Mouse (Mus musculus): ENCODE data around the gene Nat9.

Nat9 gene

GRCm38 (mm10) chr11:115215123-115215522 lies 27.5 kb upstream of the Nat9 start:
- no peak for DNase-seq (ENCODE audit: low read depth, low spot score)

DNA sequence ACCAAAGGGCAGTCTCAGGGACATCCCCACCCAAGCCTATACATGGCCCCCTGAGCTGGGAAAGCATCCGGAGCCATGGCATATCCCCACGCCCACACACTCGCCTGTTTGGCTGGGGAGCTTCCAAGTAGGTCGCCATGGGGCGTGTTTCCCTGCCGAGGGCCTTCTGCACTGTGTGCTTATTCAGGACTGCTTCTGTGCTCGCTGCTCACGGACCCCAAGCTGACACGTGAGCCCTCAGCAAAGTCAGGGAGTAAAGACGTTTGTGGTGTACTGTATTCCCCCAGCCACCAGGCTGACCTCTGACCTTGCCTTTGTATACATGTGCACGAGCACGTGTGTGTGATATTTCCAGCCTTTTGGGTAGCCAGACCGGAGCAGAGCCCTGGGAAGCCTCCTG lies 24.5 kb upstream of the Nat9 start:
- peak; percentile 34 for DNase-seq (ENCODE audit: low read depth, low spot score)

DNA sequence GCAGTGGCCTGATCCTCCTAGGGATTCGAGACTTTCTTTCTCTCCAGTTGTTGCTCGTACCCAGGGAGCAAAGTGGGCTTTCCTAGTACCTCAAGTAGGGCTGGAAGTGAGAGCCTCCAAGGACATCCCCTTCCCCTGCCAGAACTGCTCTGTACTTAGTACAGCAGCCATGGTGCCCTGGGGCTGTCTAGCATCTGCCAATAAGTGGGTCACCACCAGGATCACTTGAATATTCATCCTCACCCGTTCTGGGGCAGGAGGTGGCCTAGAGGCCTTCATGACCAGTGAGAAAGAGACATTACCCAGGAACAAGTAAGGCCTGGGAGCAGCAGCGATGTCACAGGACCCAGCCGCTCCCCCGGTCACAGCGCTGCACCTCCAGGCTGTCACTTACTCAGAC lies 22.3 kb upstream of the Nat9 start:
- DNase-seq (ENCODE audit: low read depth, low spot score) = no peak

DNA sequence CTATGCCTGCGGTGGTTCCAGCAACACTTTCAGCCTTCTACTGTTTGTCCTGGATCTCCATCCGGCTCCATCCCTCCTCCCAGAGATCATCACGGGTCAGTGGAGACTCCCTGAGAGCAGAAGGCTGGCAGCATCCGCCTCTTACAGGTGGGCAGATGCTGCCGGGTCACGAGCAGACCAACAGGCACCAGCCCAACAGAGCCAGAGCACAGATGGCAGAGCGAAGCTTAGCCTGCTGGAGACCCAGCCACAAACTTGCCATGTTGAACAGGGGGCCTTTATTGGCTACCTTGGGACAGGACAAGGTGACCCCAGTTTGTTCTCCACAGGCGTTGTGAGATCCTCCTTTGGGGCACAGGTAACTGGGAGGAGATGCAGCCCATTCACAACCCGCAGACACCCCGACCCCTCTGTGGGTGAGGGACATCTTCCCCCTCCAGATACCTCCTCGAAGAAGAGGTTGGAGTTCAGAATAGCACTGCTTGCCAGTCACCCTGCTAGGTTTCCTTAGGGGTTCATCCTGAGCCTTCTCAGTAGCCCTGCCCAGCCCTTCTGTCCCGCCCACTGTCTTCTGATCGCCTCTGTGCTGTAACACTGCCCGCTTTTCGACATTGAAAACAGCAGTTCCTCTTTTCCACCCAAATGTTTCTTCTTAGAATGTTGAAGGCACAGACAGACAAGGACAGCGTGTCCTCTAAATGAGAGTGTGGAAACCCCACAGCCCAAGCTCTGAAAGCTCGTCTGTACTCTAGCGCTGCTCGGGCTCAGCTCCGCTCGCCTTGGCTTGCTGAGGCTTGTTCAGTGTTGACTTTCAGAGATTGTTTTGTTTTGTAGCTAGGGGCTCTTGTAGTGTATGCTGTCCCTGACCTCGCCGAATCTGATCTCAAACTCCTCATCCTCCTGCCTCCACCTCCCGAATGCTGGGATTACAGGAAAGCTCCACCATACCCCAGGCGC lies 21.4 kb upstream of the Nat9 start:
- no peak for DNase-seq (ENCODE audit: low read depth, low spot score)

DNA sequence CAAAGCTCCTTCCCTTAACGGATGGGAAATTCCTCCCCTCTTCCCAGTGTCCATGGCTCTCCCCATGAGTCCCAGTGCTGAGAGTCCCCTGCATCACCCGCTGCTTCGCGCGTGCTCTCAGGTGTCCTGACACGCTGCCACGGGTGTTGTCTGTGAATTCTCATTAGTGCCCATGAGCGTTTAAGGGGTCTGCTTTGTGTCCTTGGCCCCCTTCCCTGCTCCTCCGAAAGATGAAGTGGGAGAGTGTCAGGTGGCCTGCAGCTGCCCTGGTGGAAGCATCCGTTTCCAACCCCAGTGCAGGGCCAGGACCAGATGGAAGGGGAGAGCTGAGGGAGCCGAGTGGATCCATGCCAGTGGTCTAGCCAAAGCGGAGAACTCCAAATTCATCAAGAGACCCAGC lies 20.5 kb upstream of the Nat9 start:
- no peak for DNase-seq (ENCODE audit: low read depth, low spot score)

GRCm38 (mm10) chr11:115202756-115203155 lies 15.1 kb upstream of the Nat9 start:
- DNase-seq (ENCODE audit: low read depth, low spot score) = no peak

DNA sequence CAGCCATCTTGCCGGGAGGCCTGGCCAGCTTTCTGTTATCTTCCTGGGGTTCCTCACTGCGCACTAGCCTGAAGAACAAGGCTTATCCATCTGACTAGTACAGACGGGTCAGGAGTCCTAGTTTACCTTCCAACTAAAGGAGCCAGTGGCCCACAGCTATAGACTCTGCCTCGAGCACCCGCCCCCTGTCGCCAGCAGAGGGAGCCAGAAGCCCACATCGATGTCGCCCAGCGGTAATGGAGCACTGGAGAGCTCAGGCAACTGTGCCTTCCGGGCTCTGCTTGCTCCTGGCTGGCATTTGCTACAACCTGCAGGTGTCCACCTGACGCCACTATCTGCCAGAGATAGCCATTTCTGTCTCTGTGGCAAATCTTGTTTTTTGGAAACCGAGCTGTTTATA lies 14.7 kb upstream of the Nat9 start:
- peak; percentile 71 for DNase-seq (ENCODE audit: low read depth, low spot score)

GRCm38 (mm10) chr11:115200520-115200919 lies 12.9 kb upstream of the Nat9 start:
- DNase-seq (ENCODE audit: low read depth, low spot score) = no peak

DNA sequence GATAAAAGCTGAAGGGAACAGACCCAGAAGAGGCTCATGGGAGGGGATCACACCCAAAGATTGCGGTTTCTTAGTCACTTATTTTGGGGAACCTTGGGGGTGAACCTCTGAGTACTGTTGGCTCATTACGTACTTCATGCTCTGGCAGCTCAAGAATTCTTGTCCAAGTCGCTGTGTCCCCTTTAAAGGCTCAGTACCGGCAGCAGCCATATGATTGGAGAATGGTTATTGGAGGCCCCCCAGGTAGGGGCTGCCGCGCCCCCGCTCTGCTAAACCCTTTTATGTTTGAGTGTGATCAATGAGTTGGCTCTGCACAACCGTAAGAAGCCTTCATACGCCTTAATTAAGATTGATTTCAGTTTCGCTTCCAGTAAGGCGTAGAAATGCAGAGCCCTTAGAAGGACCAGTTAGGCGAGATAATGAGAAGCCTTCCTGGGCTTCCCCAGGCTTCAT lies 11.3 kb upstream of the Nat9 start:
- DNase-seq (ENCODE audit: low read depth, low spot score) = no peak

DNA sequence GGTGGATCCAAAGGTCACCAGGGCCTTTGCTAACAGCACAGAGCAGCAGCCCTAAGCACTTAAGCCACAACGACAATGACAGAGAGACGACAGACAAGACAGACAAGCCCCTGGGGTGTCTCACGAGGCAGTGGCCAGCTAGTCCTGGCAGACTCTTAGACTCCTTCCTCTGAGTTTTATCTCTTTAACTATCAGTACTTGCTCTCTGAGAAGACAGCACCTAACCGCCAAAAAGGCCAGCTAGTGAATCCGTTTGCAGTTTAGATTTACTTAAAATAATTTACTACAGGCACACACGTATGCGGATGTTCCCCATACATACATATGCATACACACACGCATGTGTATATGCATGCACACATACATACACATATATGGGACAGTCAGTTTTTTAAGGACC lies 9.9 kb upstream of the Nat9 start:
- DNase-seq (ENCODE audit: low read depth, low spot score) = no peak

GRCm38 (mm10) chr11:115195933-115196332 lies 8.3 kb upstream of the Nat9 start:
- no peak for DNase-seq (ENCODE audit: low read depth, low spot score)

DNA sequence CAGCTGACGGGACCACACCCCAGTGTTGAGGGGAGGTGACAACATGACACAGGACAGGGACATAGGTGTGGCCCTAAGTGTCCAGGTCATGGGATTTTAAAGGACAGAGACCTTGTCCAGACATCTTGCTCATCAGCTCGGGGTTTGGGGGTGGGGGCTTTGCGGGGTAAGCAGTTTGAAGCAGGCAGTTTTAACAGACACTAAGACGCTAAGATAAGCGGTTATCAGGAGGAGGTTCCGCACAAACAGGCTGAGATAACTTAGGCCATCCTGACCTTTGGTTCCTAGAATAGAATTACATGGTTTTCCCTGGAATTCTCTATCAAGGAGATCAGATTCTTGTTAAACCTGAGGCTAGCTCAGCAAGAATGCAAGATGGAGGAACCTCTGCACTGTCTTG lies 7.0 kb upstream of the Nat9 start:
- no peak for DNase-seq (ENCODE audit: low read depth, low spot score)

GRCm38 (mm10) chr11:115192180-115192579 lies 4.5 kb upstream of the Nat9 start:
- no peak for DNase-seq (ENCODE audit: low read depth, low spot score)

DNA sequence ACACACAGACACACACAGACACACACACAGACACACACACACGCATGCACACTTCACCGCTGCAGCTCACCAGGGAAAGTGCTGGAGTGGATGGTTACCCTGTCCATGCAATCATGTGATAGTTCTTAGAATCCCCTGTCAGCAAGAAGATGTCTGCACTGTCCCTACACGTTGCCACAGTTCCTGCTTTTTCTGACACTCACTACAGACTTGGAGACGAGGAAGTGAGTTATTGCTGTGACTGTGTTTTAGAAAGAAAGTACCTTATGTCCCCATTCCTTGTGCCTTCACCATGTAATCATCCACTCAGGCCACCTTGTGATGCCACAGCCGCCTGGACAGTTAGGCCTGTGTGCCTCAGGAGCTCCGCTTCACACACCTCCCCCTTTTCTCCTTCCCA lies 1.6 kb upstream of the Nat9 start:
- DNase-seq (ENCODE audit: low read depth, low spot score) = no peak

DNA sequence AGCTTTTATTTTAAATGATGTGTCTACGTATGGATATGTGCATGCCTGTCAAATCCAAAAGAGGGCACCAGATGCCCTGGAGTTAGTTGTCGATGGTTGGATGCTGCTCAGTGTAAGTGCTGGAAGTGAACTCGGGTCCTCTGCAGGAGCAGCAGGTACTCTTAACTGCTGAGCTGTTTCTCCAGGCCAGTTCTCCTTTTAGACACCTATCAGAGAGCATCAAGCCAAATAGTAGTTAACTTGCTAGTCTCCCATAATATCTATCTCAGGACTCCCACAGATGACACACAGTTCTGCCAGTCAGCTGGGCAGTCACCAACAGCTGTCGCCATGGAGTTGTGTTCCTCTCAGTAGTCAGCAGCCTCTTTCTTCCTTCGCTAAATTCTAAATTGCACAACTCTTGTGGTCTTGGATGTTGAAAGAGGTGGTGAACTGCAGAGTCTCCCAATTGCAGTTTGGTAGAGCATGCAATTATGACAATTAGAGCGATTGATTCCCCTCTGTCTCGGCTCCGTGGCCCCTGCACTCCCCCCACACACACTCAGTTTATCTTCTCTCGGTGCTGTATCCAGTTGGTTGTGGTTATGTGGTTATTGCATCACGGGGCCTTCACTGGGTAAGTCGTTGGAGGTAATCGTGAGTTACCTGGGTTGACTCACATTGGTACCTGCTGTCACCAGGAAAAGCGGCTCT lies 1.0 kb upstream of the Nat9 start:
- no peak for DNase-seq (ENCODE audit: low read depth, low spot score)

DNA sequence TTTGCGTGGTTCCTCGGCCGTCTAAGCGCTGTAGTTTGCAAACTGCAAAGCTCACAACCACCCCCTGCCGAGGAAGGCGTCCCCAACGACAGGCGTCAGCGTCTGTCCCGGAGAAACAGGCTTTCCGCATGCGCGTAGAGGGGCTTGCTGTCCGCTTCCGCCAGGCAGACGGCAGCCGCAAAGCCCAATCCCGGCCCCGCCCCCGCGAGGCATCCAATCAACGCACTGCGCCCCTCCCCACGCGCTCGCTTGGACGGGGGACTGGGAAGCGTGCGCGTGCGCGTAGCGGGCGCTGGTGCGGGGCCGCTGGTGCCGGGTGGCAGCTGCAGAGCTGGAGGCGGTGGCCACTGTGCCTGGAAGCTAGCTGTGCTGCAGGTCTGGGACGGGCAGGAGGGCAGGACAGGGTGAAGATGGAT lies 427 bp downstream of the Nat9 start, which contains the start of gene Tmem104:
Tmem104 (plus strand) TSS at position 264 of the 416 bp plus-strand sequence.
- peak; percentile 98 for DNase-seq (ENCODE audit: low read depth, low spot score)

DNA sequence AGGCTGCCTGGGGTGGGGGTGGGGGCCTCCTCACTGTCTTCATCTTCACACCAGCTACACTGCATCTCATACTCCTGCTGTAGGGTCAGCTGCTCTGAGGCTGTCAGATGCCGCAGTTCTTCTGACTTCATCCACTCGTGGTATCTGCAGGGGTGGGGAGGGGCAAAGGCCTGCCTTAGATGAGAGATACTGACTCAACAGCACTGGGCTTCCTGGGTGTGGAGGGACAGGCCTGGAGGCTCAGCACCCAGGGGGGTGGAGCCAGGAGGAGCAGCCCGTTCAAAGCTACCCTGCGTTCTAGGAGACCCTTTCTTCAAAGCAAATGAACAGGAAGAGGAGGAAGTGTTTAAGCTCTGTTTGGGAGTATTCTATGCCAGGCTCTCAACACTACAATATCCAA lies 2.7 kb downstream of the Nat9 start:
- DNase-seq (ENCODE audit: low read depth, low spot score) = no peak

DNA sequence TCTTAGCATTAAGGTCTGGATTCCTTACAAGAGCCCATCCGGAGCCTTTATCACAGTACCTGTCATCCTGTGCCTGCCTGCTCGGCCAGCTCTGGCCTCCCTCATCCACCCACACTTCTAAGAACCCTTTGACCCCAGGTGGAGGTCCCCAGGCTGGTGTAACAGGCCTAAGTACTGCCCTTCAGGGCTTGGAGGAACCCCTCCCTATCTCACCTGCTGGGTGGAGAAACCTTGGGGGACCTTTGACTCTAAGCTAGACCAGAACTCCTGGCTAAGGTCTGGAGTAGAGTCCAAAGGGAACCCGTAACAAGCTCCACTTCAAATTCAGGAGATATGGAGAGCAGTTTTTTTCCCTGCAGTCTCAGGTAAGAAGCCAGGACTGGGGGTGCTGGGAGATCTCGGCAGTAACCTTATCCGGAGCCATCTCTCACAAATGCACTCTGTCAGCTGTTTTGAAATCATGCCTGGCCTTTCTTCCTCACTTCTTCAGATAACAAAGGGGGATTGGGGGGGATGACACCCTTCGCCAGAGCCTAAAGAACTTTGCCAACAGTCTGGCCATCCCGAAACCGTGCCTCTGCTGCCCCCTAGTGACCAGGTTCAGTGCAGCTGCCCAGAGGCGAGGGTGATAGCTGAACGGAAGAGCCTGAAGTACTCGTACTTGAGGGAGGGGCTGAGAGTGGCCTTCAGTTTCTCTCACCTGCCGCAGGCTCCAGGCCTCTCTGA lies 5.6 kb downstream of the Nat9 start:
- peak; percentile 83 for DNase-seq (ENCODE audit: low read depth, low spot score)

DNA sequence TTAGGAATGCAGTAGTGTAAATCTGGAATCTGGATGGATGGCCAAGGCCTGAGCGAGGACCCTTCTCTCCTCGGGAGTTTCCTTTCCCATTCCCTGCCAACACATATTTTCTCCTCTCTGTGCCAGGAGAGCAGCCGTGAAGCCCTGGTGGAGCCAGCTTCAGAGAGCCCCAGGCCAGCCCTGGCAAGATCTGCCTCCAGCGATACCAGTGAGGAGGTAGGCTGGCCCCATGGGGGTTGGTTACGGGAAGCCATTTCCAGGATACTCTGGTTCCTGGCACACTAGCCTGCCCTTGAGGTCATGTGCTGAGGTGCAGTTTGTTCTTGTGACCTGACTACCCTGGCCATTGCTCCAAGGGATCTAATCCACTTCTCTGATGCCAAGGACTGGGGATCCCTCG lies 7.8 kb downstream of the Nat9 start:
- DNase-seq (ENCODE audit: low read depth, low spot score) = no peak

DNA sequence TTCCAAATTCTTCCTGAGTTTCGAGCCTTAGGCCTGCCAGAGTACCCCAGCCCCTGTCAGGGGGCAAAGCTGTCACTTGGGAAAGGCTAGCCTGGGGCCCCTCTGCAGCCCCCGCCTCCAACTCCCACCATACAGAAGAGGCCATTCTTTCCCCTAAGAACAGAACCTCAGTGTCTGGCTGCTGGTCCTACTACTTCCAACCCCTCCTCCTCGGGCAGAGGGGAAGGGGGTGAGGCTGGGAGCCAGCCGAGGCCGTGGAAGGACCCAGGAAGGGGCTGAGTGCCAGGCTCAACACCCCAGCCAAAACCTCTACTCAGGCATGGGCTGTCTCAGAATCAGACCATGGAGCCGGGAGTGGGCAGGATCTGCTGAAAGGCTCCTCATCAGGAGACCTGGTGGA lies 8.5 kb downstream of the Nat9 start:
- DNase-seq (ENCODE audit: low read depth, low spot score) = no peak

- DNase-seq (ENCODE audit: low read depth, low spot score) = no peak
These were observed 8.9 kb downstream of the Nat9 start for GRCm38 (mm10) chr11:115178766-115179165.

GRCm38 (mm10) chr11:115177559-115178195 lies 10.0 kb downstream of the Nat9 start:
- no peak for DNase-seq (ENCODE audit: low read depth, low spot score)

Data from R1 (cell line).